Mouse (Mus musculus): ENCODE results near the gene Bri3. TPM values are rescaled to one million over a fixed set of nuclear protein-coding genes. Genes with fewer than 3 reads are reported as not detected.

The Bri3 gene
- polyA plus RNA-seq (2012; rRNA removed), result 108 and 120 TPM in 2 replicates

GRCm38 (mm10) chr5:144243901-144244487 lies at the start of gene Bri3:
Bri3 (plus strand) TSS chr5:144244437.

DNA sequence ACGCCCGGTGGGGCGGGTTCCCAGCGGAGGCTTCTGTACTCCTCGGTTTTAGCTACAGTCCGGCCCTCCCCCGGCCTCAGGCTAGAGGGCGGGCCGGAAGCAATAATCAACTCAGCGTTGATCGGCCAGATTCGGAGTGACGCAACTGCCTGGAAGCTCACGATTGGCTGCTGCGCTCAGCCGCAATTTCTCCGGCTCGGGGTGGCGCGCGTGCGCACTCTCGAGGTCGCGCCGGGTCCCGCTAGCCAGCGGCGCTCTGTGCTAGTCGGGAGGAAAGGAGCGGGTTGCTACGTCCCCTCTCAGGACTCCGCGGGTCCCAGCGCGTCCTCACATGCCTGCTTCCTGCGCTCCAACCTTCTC lies 20.8 kb upstream of the Bri3 start, which contains the start of gene Tecpr1:
Gene Tecpr1 (minus strand): TSS at position 113 of the 360 bp plus-strand sequence.

DNA sequence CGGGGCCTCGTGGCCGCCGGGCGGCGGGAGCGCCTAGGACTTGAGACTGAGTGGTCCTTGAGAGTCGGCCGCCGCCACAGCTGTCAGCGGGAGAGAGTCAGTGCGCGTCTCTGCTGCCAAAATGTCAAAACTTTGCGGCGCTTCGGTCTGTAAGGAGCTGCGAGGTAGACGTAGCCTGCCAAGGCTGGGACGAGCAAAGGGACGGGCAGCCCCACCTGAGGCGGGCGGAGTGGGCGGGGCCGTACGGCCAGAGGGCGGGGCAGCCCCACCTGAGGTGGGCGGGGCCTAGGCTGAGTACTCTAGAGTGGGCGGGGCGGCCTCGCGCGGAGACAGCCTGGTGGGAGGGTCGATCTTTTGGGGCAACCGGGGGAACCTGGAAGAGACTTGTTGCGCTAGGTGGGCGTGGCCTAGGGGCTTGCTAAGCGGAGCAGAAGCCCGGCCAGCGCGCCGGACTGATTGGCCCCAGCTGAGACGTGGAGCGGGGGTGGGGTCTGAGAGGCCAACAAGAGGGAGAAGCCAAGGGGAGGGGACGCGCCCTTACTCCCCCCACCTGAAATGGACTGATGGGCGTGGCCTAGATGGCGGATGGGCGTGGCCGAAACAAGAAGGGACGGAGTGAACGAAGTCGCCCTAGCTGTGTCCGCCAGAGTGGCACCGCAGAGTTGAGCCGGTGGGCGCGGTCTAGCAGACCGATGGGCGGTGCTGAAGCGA lies 113.8 kb downstream of the Bri3 start, which contains the start of gene Baiap2l1:
Gene Baiap2l1 (minus strand): TSS at position 232 of the 711 bp plus-strand sequence.

Other genes starting within 250 kb of the Bri3 start
- 56.6 and 62.3 TPM in 2 replicates for gene Ccz1, start 229.6 kb upstream of the Bri3 start, polyA plus RNA-seq (2012; rRNA removed)
- gene Ocm, start 217.8 kb upstream of the Bri3 start, polyA plus RNA-seq (2012; rRNA removed), result 0.44 TPM in 1 of 2 replicates, not detected in the other
- 13.3 and 14.6 TPM in 2 replicates for gene Lmtk2, start 144.0 kb upstream of the Bri3 start, polyA plus RNA-seq (2012; rRNA removed)
- 0.14 and 0.18 TPM in 2 replicates for gene Bhlha15, start 54.2 kb upstream of the Bri3 start, polyA plus RNA-seq (2012; rRNA removed)
- gene Tecpr1, start 20.8 kb upstream of the Bri3 start, polyA plus RNA-seq (2012; rRNA removed), result 58.9 and 61.2 TPM in 2 replicates
- 0.77 and 2.1 TPM in 2 replicates for gene Baiap2l1, start 113.7 kb downstream of the Bri3 start, polyA plus RNA-seq (2012; rRNA removed)

Data from central nervous system, embryonic 14 days (tissue).